Mouse (Mus musculus) midbrain, embryonic 11.5 days (tissue): ENCODE measurements around the gene Scamp3. TPM values are rescaled to one million over a fixed set of nuclear protein-coding genes. Genes with fewer than 3 reads are reported as not detected.

Experiments used
- ATAC-seq: fragments of 200-750 bp; cut with Nextera tagmentation; 2 replicates; pipeline ENCODE4 v1.8.0; 2017; ENCODE audit warnings: moderate TSS enrichment, moderate library complexity; ENCODE audit not compliant: low FRiP score
- DNase-seq: peaks from one replicate; pipeline ENCODE4 v3.0.0; 2015; ENCODE audit warnings: low spot score; ENCODE audit errors: missing footprints
- H3K27ac ChIP-seq: fragments of 300-500 bp; sonication (generic); 2 replicates; pipeline ENCODE4 v1.5.1; 2014; ENCODE audit warnings: low read depth, low read length
- H3K27me3 ChIP-seq: fragments of 300-500 bp; sonication (generic); 2 replicates; pipeline ENCODE4 v1.6.1; 2014; ENCODE audit warnings: mild to moderate bottlenecking, low read length, moderate library complexity, mixed read lengths; ENCODE audit not compliant: control insufficient read depth, insufficient read depth
- H3K36me3 ChIP-seq: fragments of 300-500 bp; sonication (generic); 2 replicates; pipeline ENCODE4 v1.6.1; 2014; ENCODE audit warnings: mild to moderate bottlenecking, low read length, moderate library complexity, mixed read lengths; ENCODE audit not compliant: control insufficient read depth, insufficient read depth
- H3K4me1 ChIP-seq: fragments of 300-500 bp; sonication (generic); 2 replicates; pipeline ENCODE4 v1.6.1; 2014; ENCODE audit warnings: low read length; ENCODE audit not compliant: control insufficient read depth, insufficient read depth
- H3K4me2 ChIP-seq: fragments of 300-500 bp; sonication (generic); 2 replicates; pipeline ENCODE4 v1.6.1; 2014; ENCODE audit warnings: mild to moderate bottlenecking, moderate library complexity
- H3K4me3 ChIP-seq: fragments of 300-500 bp; sonication (generic); 2 replicates; pipeline ENCODE4 v1.5.1; 2014; ENCODE audit warnings: low read depth, low read length
- H3K9ac ChIP-seq: fragments of 300-500 bp; sonication (generic); 2 replicates; pipeline ENCODE4 v1.6.1; 2014; ENCODE audit warnings: low read length
- H3K9me3 ChIP-seq: fragments of 300-500 bp; sonication (generic); 2 replicates; pipeline ENCODE4 v1.6.1; 2016; ENCODE audit warnings: low read length; ENCODE audit not compliant: control insufficient read depth
- WGBS: fragments of 180-500 bp; shearing (Covaris S2); extraction: QIAGEN DNeasy Blood & Tissue Kit; methylation state at CpG from one replicate; pipeline ENCODE4 v1.1.7; 2014; 5-methylcytosine and 5-hydroxymethylcytosine counted together
- polyA plus RNA-seq: library from polyadenylated mRNA; unstranded; fragments of >200 nt; fragmentation: Nextera tagmentation; extraction: Ambion mirVana; gene quantifications from 2 replicates; pipeline ENCODE4 v1.2.1, GENCODE M21; 2014

Scamp3 gene
- polyA plus RNA-seq, 1 experiment from 2014 or later, result 74.4 TPM

GRCm38 (mm10) chr3:89183959-89184315 is 6.7 kb downstream of the Scamp3 start:
- Histone ChIP-seq H3K4me3 (peak overlapping the region; percentile 48), H3K9ac (peak overlapping the region; percentile 67), H3K36me3 (peaks cover 7% of the 10 kb centered on the region; the same call in 1 of the 2 replicates), H3K9me3 (no peaks in the 10 kb centered on the region), H3K4me1 (peaks cover 20% of the 10 kb centered on the region), H3K4me2 (peak overlapping the region; percentile 92), H3K27me3 (no peaks in the 10 kb centered on the region), H3K27ac (peak overlapping the region; percentile 49; the same call in 1 of the 2 replicates)
- DNase-seq (no peak), ATAC-seq (no peak; the same call in 1 of the 2 replicates)
- 85% methylated on average over 6 of the region's 6 CpGs for WGBS

- 0 out of 2 replicates have a peak overlapping the region, but pooled peaks have one; percentile 10 for H3K9ac ChIP-seq
- H3K27me3 ChIP-seq, result no peaks in the 10 kb centered on the region
- H3K4me3 ChIP-seq, result no peak overlapping the region
- DNase-seq (no peak), ATAC-seq (no peak)
- no peaks in the 10 kb centered on the region for H3K9me3 ChIP-seq
- peaks cover 20% of the 10 kb centered on the region for H3K4me1 ChIP-seq
- H3K36me3 ChIP-seq, result no peaks in the 10 kb centered on the region
- no peak overlapping the region for H3K27ac ChIP-seq
- H3K4me2 ChIP-seq, result no peak overlapping the region
- 26% methylated on average over 23 of the region's 23 CpGs for WGBS
Observed at GRCm38 (mm10) chr3:89187197-89187596, 9.9 kb downstream of the Scamp3 start.

GRCm38 (mm10) chr3:89187690-89188477 is 10.6 kb downstream of the Scamp3 start:
- ATAC-seq (no peak), DNase-seq (no peak)
- no peaks in the 10 kb centered on the region for H3K27me3 ChIP-seq
- WGBS, result 56% methylated on average over 18 of the region's 18 CpGs
- no peak overlapping the region for H3K4me2 ChIP-seq
- H3K9me3 ChIP-seq, result no peaks in the 10 kb centered on the region
- no peak overlapping the region for H3K27ac ChIP-seq
- peaks cover 20% of the 10 kb centered on the region for H3K4me1 ChIP-seq
- no peak overlapping the region for H3K9ac ChIP-seq
- no peak overlapping the region for H3K4me3 ChIP-seq
- H3K36me3 ChIP-seq, result no peaks in the 10 kb centered on the region

GRCm38 (mm10) chr3:89188478-89188875 is 11.2 kb downstream of the Scamp3 start:
- DNase-seq (no peak), ATAC-seq (no peak)
- Histone ChIP-seq H3K9ac (no peak overlapping the region), H3K27ac (no peak overlapping the region), H3K4me2 (no peak overlapping the region), H3K36me3 (no peaks in the 10 kb centered on the region), H3K9me3 (no peaks in the 10 kb centered on the region), H3K27me3 (no peaks in the 10 kb centered on the region), H3K4me3 (no peak overlapping the region), H3K4me1 (peaks cover 20% of the 10 kb centered on the region)
- 56% methylated on average over 12 of the region's 12 CpGs for WGBS

GRCm38 (mm10) chr3:89190436-89190835 is 13.2 kb downstream of the Scamp3 start:
- H3K9ac ChIP-seq, result no peak overlapping the region
- H3K4me1 ChIP-seq, result peaks cover 6% of the 10 kb centered on the region
- no peak overlapping the region for H3K4me2 ChIP-seq
- H3K9me3 ChIP-seq, result no peaks in the 10 kb centered on the region
- no peak overlapping the region for H3K4me3 ChIP-seq
- 90% methylated on average over 8 of the region's 8 CpGs for WGBS
- no peaks in the 10 kb centered on the region for H3K36me3 ChIP-seq
- no peak for DNase-seq
- H3K27me3 ChIP-seq, result no peaks in the 10 kb centered on the region
- no peak overlapping the region for H3K27ac ChIP-seq
- no peak for ATAC-seq

GRCm38 (mm10) chr3:89193351-89193750 is 16.1 kb downstream of the Scamp3 start:
- DNase-seq (no peak), ATAC-seq (no peak)
- no peaks in the 10 kb centered on the region for H3K9me3 ChIP-seq
- no peak overlapping the region for H3K4me2 ChIP-seq
- H3K9ac ChIP-seq, result no peak overlapping the region
- no peak overlapping the region for H3K27ac ChIP-seq
- 61% methylated on average over 1 of the region's 1 CpGs for WGBS
- peaks cover 8% of the 10 kb centered on the region for H3K4me1 ChIP-seq
- no peaks in the 10 kb centered on the region for H3K36me3 ChIP-seq
- H3K27me3 ChIP-seq, result no peaks in the 10 kb centered on the region
- no peak overlapping the region for H3K4me3 ChIP-seq

- no peak overlapping the region for H3K4me2 ChIP-seq
- no peaks in the 10 kb centered on the region for H3K36me3 ChIP-seq
- peaks cover 8% of the 10 kb centered on the region for H3K4me1 ChIP-seq
- H3K9me3 ChIP-seq, result no peaks in the 10 kb centered on the region
- 83% methylated on average over 2 of the region's 2 CpGs for WGBS
- no peak overlapping the region for H3K9ac ChIP-seq
- no peak overlapping the region for H3K4me3 ChIP-seq
- ATAC-seq, result no peak
- H3K27me3 ChIP-seq, result no peaks in the 10 kb centered on the region
- H3K27ac ChIP-seq, result no peak overlapping the region
- no peak for DNase-seq
Observed at GRCm38 (mm10) chr3:89193853-89194252, 16.6 kb downstream of the Scamp3 start.

- Histone ChIP-seq H3K27me3 (no peaks in the 10 kb centered on the region), H3K4me2 (peak overlapping the region; percentile 50), H3K4me3 (peak overlapping the region; percentile 28), H3K36me3 (no peaks in the 10 kb centered on the region), H3K9me3 (no peaks in the 10 kb centered on the region), H3K27ac (peak overlapping the region; percentile 76), H3K9ac (peak overlapping the region; percentile 62), H3K4me1 (peaks cover 8% of the 10 kb centered on the region)
- peak; percentile 99 for DNase-seq
- peak; percentile 96 for ATAC-seq
- 6% methylated on average over 33 of the region's 33 CpGs for WGBS
Observed at GRCm38 (mm10) chr3:89195979-89196877, 19.0 kb downstream of the Scamp3 start.

GRCm38 (mm10) chr3:89199839-89200238 is 22.6 kb downstream of the Scamp3 start:
- peaks cover 11% of the 10 kb centered on the region for H3K4me1 ChIP-seq
- no peak overlapping the region for H3K9ac ChIP-seq
- H3K27me3 ChIP-seq, result no peaks in the 10 kb centered on the region
- no peak for ATAC-seq
- no peak for DNase-seq
- H3K4me2 ChIP-seq, result no peak overlapping the region
- H3K9me3 ChIP-seq, result no peaks in the 10 kb centered on the region
- H3K27ac ChIP-seq, result no peak overlapping the region
- H3K4me3 ChIP-seq, result no peak overlapping the region
- H3K36me3 ChIP-seq, result no peaks in the 10 kb centered on the region
- WGBS, result 78% methylated on average over 3 of the region's 3 CpGs
